Mouse (Mus musculus): ENCODE measurements at regions not wholly inside any gene's neighbourhood (a gene's known extent, or its start where the extent isn't known, plus 50 kb on each side); places are given as distances from the start of the nearest gene placed in this dataset.
A peak's percentile ranks its signal among the peaks of the same experiment; 100 is the strongest.

DNA sequence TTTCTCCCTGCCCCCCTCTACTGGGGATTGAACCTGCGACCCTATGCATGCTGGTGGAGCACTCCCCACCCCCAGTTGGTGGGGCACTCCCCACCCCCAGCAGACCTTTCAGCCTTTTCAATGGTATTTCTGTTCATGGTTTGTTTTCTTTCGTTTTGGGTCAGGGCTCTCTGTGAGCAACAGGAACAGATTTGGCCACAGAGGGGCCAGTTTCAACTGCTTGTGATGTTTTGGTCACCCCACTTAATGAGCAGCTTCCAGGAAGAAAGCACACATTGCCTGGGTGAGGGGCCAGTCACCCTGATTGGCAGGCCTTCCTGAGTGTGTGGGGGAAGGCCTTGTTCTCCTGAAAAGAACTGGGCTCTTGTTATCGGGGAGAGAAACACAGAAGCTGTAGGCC, 71.5 kb upstream of the Sulf2 start:
- Histone ChIP-seq H3K4me3 (ENCODE audit: low read depth, low read length) (no peak overlapping the region), H3K4me1 (ENCODE audit: insufficient read depth) (peaks cover 3% of the 10 kb centered on the region; the same call in 1 of the 2 replicates), H3K9ac (replicated peaks) (no peak overlapping the region), H3K27ac (ENCODE audit: low read depth) (no peak overlapping the region), H3K36me3 (replicated peaks; ENCODE audit: insufficient read depth, low read length) (no peaks in the 10 kb centered on the region), H3K27me3 (ENCODE audit: insufficient read depth, low read length) (no peaks in the 10 kb centered on the region), H3K9me3 (ENCODE audit: low read length) (no peaks in the 10 kb centered on the region), H3K4me2 (ENCODE audit: low read depth, low read length) (no peak overlapping the region)
- ATAC-seq (no peak), DNase-seq (no peak)
- 31% methylated on average over 3 of the region's 3 CpGs for WGBS (ENCODE audit: insufficient replicate concordance)
- TF ChIP-seq CTCF (IDR thresholded peaks at IDR 0.05; ENCODE audit: low read depth): no peak
- TF ChIP-seq EP300 (IDR thresholded peaks at IDR 0.05; ENCODE audit: low read depth): no peak

- 70% methylated on average over 2 of the region's 2 CpGs for WGBS (ENCODE audit: insufficient replicate concordance)
- Histone ChIP-seq H3K4me3 (ENCODE audit: low read depth, low read length) (no peak overlapping the region), H3K9me3 (ENCODE audit: low read length) (no peaks in the 10 kb centered on the region), H3K4me1 (ENCODE audit: insufficient read depth) (peaks cover 3% of the 10 kb centered on the region; the same call in 1 of the 2 replicates), H3K4me2 (ENCODE audit: low read depth, low read length) (no peak overlapping the region), H3K9ac (replicated peaks) (no peak overlapping the region), H3K27ac (ENCODE audit: low read depth) (no peak overlapping the region), H3K36me3 (replicated peaks; ENCODE audit: insufficient read depth, low read length) (no peaks in the 10 kb centered on the region), H3K27me3 (ENCODE audit: insufficient read depth, low read length) (no peaks in the 10 kb centered on the region)
- DNase-seq (no peak), ATAC-seq (no peak)
- TF ChIP-seq EP300 (IDR thresholded peaks at IDR 0.05; ENCODE audit: low read depth): no peak
- no peak for TF ChIP-seq CTCF (IDR thresholded peaks at IDR 0.05; ENCODE audit: low read depth)
Observed at GRCm38 (mm10) chr2:166226331-166226730, 70.9 kb upstream of the Sulf2 start.

- 79% methylated on average over 9 of the region's 9 CpGs for WGBS (ENCODE audit: insufficient replicate concordance)
- no peak for ATAC-seq
Observed at GRCm38 (mm10) chr2:166225354-166225753, 69.9 kb upstream of the Sulf2 start.

GRCm38 (mm10) chr2:166218783-166219182, 63.3 kb upstream of the Sulf2 start:
- H3K9ac ChIP-seq (replicated peaks): no peak overlapping the region
- no peaks in the 10 kb centered on the region for H3K36me3 ChIP-seq (replicated peaks; ENCODE audit: insufficient read depth, low read length)
- peaks cover 9% of the 10 kb centered on the region; the same call in 1 of the 2 replicates for H3K4me1 ChIP-seq (ENCODE audit: insufficient read depth)
- H3K9me3 ChIP-seq (ENCODE audit: low read length): no peaks in the 10 kb centered on the region
- no peak overlapping the region for H3K27ac ChIP-seq (ENCODE audit: low read depth)
- TF ChIP-seq EP300 (IDR thresholded peaks at IDR 0.05; ENCODE audit: low read depth): no peak
- no peak for TF ChIP-seq CTCF (IDR thresholded peaks at IDR 0.05; ENCODE audit: low read depth)
- ATAC-seq (no peak), DNase-seq (no peak)
- H3K4me3 ChIP-seq (ENCODE audit: low read depth, low read length): no peak overlapping the region
- no peak overlapping the region for H3K4me2 ChIP-seq (ENCODE audit: low read depth, low read length)
- WGBS (ENCODE audit: insufficient replicate concordance): 67% methylated on average over 9 of the region's 9 CpGs
- no peaks in the 10 kb centered on the region for H3K27me3 ChIP-seq (ENCODE audit: insufficient read depth, low read length)

More at GRCm38 (mm10) chr2:166225354-166225753, 69.9 kb upstream of the Sulf2 start:
- H3K9me3 ChIP-seq (ENCODE audit: low read length): no peaks in the 10 kb centered on the region
- no peak overlapping the region for H3K4me2 ChIP-seq (ENCODE audit: low read depth, low read length)
- TF ChIP-seq CTCF (IDR thresholded peaks at IDR 0.05; ENCODE audit: low read depth) (no peak), EP300 (IDR thresholded peaks at IDR 0.05; ENCODE audit: low read depth) (no peak)
- no peaks in the 10 kb centered on the region for H3K27me3 ChIP-seq (ENCODE audit: insufficient read depth, low read length)
- H3K36me3 ChIP-seq (replicated peaks; ENCODE audit: insufficient read depth, low read length): no peaks in the 10 kb centered on the region
- no peak for DNase-seq
- H3K27ac ChIP-seq (ENCODE audit: low read depth): no peak overlapping the region
- H3K4me3 ChIP-seq (ENCODE audit: low read depth, low read length): no peak overlapping the region
- H3K4me1 ChIP-seq (ENCODE audit: insufficient read depth): peaks cover 3% of the 10 kb centered on the region; the same call in 1 of the 2 replicates
- no peak overlapping the region for H3K9ac ChIP-seq (replicated peaks)

DNA sequence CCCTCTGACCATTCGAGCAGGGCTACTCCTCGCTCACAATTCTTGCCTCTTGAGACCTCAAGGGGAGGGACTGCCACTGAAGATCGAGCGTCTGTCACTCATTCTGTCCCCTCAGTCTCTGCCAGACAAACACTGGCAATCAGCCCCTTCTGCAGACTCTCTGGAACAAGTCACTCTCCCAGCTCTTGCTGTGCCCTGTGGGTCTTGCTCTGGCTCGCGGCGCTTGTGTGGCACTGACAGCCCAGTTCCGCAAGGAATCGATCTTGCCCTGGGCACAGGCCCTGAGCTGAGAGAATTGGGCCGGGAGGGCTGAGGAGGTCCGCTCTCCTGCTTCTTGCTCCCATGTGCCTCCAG, 61.0 kb upstream of the Sulf2 start:
- no peak overlapping the region for H3K9ac ChIP-seq (replicated peaks)
- DNase-seq (no peak), ATAC-seq (no peak)
- no peaks in the 10 kb centered on the region for H3K9me3 ChIP-seq (ENCODE audit: low read length)
- H3K27ac ChIP-seq (ENCODE audit: low read depth): no peak overlapping the region
- no peaks in the 10 kb centered on the region for H3K36me3 ChIP-seq (replicated peaks; ENCODE audit: insufficient read depth, low read length)
- no peak for TF ChIP-seq EP300 (IDR thresholded peaks at IDR 0.05; ENCODE audit: low read depth)
- TF ChIP-seq CTCF (IDR thresholded peaks at IDR 0.05; ENCODE audit: low read depth): no peak
- H3K4me3 ChIP-seq (ENCODE audit: low read depth, low read length): no peak overlapping the region
- WGBS (ENCODE audit: insufficient replicate concordance): 71% methylated on average over 11 of the region's 11 CpGs
- peaks cover 9% of the 10 kb centered on the region; the same call in 1 of the 2 replicates for H3K4me1 ChIP-seq (ENCODE audit: insufficient read depth)
- H3K4me2 ChIP-seq (ENCODE audit: low read depth, low read length): no peak overlapping the region
- H3K27me3 ChIP-seq (ENCODE audit: insufficient read depth, low read length): no peaks in the 10 kb centered on the region

DNA sequence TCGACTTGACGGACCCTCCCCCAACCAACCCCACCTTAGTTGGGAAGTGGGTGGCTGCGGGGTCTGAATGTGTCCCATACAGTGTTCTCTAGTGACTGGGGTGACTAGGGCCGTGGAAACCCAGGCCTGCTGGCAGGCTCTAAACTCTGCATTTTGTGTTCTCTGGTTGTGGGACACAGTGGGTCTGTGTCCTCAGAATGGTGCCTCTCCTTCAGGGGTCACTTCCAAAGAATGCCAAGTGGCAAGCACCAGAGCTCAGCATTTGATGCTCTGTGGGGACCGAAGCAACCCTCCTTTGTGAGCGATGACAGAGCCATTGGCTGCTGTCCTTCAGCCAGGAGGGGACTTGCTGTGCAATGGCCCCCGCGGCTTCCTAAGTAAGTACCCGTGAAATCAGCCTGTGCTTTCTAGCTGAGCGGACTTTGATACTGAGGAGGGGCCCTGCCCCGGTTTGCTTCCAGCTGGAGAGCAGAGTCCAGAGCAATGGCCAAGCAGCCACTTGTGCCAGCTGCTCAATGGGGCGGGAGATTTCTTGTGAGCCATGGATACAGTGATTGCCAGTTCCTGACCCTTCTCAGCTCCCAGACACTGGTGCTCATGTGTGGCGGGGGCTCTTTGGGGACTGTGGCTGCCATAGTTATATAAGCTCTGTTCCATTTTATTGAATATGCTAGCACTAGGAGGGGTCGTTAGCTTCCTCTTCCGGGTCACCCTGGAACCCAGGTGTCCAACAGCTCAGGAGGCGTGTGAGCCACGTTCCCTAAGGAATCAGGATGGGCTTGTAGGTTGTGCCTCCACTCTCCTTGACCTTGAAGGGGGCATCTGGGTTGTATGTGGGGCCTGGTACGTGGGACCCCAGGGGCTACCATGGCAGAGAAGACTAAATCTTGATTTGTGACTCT, 60.4 kb upstream of the Sulf2 start:
- no peak overlapping the region for H3K27ac ChIP-seq (ENCODE audit: low read depth)
- peak overlapping the region; percentile 20; the same call in 1 of the 2 replicates for H3K4me2 ChIP-seq (ENCODE audit: low read depth, low read length)

More for the DNA sequence above, 60.4 kb upstream of the Sulf2 start:
- no peaks in the 10 kb centered on the region for H3K27me3 ChIP-seq (ENCODE audit: insufficient read depth, low read length)
- no peaks in the 10 kb centered on the region for H3K36me3 ChIP-seq (replicated peaks; ENCODE audit: insufficient read depth, low read length)
- DNase-seq: peak; percentile 51
- no peak overlapping the region for H3K9ac ChIP-seq (replicated peaks)
- no peak for TF ChIP-seq EP300 (IDR thresholded peaks at IDR 0.05; ENCODE audit: low read depth)
- no peak for TF ChIP-seq CTCF (IDR thresholded peaks at IDR 0.05; ENCODE audit: low read depth)
- H3K4me1 ChIP-seq (ENCODE audit: insufficient read depth): peaks cover 9% of the 10 kb centered on the region; the same call in 1 of the 2 replicates
- 55% methylated on average over 18 of the region's 18 CpGs for WGBS (ENCODE audit: insufficient replicate concordance)
- H3K9me3 ChIP-seq (ENCODE audit: low read length): no peaks in the 10 kb centered on the region
- no peak overlapping the region for H3K4me3 ChIP-seq (ENCODE audit: low read depth, low read length)
- peak; percentile 84 for ATAC-seq

All from liver, postnatal 0 days (tissue).